Mouse (Mus musculus): Measurements from ENCODE around the gene Zdhhc12. TPM values are rescaled to one million over a fixed set of nuclear protein-coding genes. Genes with fewer than 3 reads are reported as not detected.

Gene Zdhhc12
- polyA plus RNA-seq, 1 experiment = 146 TPM

DNA sequence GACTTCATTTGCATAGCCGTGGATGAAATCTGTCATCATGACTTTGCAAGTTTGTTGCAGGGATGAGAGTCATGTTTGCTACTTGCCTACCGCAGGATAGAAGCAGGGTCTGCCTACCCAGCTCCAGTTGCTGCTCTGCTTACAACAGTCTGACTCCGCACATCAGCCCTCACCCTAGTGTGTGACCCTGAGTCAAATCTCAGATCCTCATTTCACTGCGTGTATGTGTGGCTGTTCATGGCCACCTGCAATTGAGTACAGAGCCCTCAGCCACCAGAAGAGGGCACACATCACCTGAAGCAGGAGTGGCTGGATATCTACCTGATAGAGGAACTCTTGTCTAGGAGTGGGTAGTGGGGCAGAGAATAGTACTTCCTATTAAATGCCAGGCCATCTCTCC is 6.1 kb downstream of the Zdhhc12 start:
- H3K27me3 ChIP-seq (ENCODE audit: control insufficient read depth, insufficient read depth, low read length) = no peaks in the 10 kb centered on the region
- H3K36me3 ChIP-seq (ENCODE audit: control insufficient read depth, insufficient read depth, low read length) = no peaks in the 10 kb centered on the region
- TF ChIP-seq CTCF (IDR thresholded peaks at IDR 0.05; ENCODE audit: borderline replicate concordance, control insufficient read depth, extremely low read depth, insufficient read depth, low read length, poor library complexity) (no peak), POLR2A (IDR thresholded peaks at IDR 0.05; ENCODE audit: control insufficient read depth, extremely low read depth, insufficient read depth, low read length, poor library complexity) (no peak)

DNA sequence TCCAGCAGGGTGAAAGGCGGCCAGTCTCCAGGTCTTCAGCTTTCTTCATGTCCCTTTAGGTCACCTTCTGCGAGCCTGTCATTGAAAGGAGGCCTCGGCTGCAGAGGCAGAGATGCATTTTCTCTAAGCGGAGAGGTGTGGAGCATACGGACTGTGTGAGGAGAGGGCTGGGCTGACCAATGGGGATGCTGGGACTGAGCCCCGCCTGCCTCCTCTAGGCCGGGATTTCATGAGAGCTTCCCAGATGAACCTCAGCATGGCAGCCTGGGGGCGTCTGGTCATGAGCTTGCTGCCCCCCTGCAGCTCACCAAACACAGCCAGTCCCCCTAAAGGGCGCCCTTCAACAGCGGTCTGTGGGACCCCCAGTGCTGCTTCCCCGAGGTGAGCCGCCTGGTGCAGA is 8.8 kb downstream of the Zdhhc12 start:
- TF ChIP-seq POLR2A (IDR thresholded peaks at IDR 0.05; ENCODE audit: control insufficient read depth, extremely low read depth, insufficient read depth, low read length, poor library complexity) (no peak), CTCF (IDR thresholded peaks at IDR 0.05; ENCODE audit: borderline replicate concordance, control insufficient read depth, extremely low read depth, insufficient read depth, low read length, poor library complexity) (no peak)

More for the DNA sequence above, 6.1 kb downstream of the Zdhhc12 start:
- 92% methylated on average over 4 of the region's 4 CpGs for WGBS
- DNase-seq = no peak
- Histone ChIP-seq H3K4me3 (ENCODE audit: control insufficient read depth, insufficient read depth, low read length) (no peak overlapping the region), H3K4me1 (replicated peaks; ENCODE audit: control insufficient read depth, insufficient read depth, low read length) (peaks cover 7% of the 10 kb centered on the region; the same call in 1 of the 2 replicates), H3K27ac (ENCODE audit: control insufficient read depth, insufficient read depth, low read length) (no peak overlapping the region)

DNA sequence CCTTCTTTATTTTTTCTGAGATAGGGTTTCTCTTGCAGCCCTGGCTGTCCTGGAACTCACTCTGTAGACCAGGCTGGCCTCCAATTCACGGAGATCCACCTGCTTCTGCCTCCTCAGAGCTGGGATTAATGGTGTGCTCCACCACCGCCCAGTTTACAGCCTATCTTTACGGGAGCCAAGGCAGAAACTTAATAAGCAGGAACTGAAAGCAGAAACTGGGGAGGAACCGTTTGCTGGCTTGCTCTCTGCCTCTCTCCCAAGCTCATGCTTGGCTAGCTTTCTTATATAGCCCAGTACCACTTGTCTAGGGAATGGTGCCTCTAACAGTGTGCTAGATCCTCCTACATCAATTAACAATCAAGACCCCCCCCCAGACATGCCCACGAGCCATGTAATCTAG is 9.3 kb downstream of the Zdhhc12 start:
- Histone ChIP-seq H3K4me1 (replicated peaks; ENCODE audit: control insufficient read depth, insufficient read depth, low read length) (0 out of 2 replicates have a peak, but pooled peaks cover 5% of the 10 kb centered on the region), H3K27ac (ENCODE audit: control insufficient read depth, insufficient read depth, low read length) (no peak overlapping the region), H3K27me3 (ENCODE audit: control insufficient read depth, insufficient read depth, low read length) (no peaks in the 10 kb centered on the region), H3K36me3 (ENCODE audit: control insufficient read depth, insufficient read depth, low read length) (no peaks in the 10 kb centered on the region), H3K4me3 (ENCODE audit: control insufficient read depth, insufficient read depth, low read length) (no peak overlapping the region)
- TF ChIP-seq POLR2A (IDR thresholded peaks at IDR 0.05; ENCODE audit: control insufficient read depth, extremely low read depth, insufficient read depth, low read length, poor library complexity) = no peak
- no peak for TF ChIP-seq CTCF (IDR thresholded peaks at IDR 0.05; ENCODE audit: borderline replicate concordance, control insufficient read depth, extremely low read depth, insufficient read depth, low read length, poor library complexity)
- DNase-seq = no peak
- WGBS = 87% methylated on average over 5 of the region's 5 CpGs

More for the DNA sequence above, 8.8 kb downstream of the Zdhhc12 start:
- Histone ChIP-seq H3K4me1 (replicated peaks; ENCODE audit: control insufficient read depth, insufficient read depth, low read length) (0 out of 2 replicates have a peak, but pooled peaks cover 3% of the 10 kb centered on the region), H3K27ac (ENCODE audit: control insufficient read depth, insufficient read depth, low read length) (no peak overlapping the region), H3K4me3 (ENCODE audit: control insufficient read depth, insufficient read depth, low read length) (no peak overlapping the region), H3K36me3 (ENCODE audit: control insufficient read depth, insufficient read depth, low read length) (no peaks in the 10 kb centered on the region), H3K27me3 (ENCODE audit: control insufficient read depth, insufficient read depth, low read length) (no peaks in the 10 kb centered on the region)
- WGBS = 94% methylated on average over 12 of the region's 12 CpGs
- DNase-seq = no peak

DNA sequence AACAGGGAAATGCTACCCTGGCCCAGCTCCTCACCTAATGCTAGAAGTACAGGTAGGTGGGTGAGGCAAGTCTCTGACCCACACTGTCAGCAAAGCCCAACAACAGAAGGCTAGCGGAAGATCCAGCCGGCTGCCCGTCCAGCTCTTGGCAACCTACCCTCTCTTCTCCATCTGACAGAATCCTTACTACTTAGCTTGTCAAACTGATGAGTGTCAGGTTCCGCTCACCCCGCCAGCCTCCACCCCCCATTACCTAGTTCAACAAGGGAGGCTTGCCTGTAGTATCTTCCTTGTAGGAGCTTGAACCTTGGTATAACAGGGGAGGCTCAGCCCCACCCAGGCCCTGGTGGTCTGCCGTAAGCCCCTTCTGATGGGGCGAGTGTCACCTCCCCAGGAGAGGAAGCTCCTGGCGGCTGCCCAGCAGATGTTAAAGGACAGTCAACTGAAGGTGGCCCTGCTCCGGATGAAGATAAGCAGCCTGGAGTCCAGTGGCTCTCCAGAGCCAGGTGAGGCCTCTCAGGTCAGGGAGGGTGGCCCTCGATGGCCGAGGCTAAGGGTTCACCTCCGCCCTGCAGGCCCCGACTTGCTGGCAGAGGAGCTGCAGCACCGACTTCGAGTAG is 13.2 kb downstream of the Zdhhc12 start:
- WGBS = 94% methylated on average over 15 of the region's 15 CpGs
- Histone ChIP-seq H3K36me3 (ENCODE audit: control insufficient read depth, insufficient read depth, low read length) (no peaks in the 10 kb centered on the region), H3K4me1 (replicated peaks; ENCODE audit: control insufficient read depth, insufficient read depth, low read length) (peaks cover 17% of the 10 kb centered on the region), H3K27ac (ENCODE audit: control insufficient read depth, insufficient read depth, low read length) (no peak overlapping the region), H3K4me3 (ENCODE audit: control insufficient read depth, insufficient read depth, low read length) (no peak overlapping the region), H3K27me3 (ENCODE audit: control insufficient read depth, insufficient read depth, low read length) (no peaks in the 10 kb centered on the region)
- TF ChIP-seq POLR2A (IDR thresholded peaks at IDR 0.05; ENCODE audit: control insufficient read depth, extremely low read depth, insufficient read depth, low read length, poor library complexity) = no peak
- TF ChIP-seq CTCF (IDR thresholded peaks at IDR 0.05; ENCODE audit: borderline replicate concordance, control insufficient read depth, extremely low read depth, insufficient read depth, low read length, poor library complexity) = no peak
- no peak for DNase-seq

DNA sequence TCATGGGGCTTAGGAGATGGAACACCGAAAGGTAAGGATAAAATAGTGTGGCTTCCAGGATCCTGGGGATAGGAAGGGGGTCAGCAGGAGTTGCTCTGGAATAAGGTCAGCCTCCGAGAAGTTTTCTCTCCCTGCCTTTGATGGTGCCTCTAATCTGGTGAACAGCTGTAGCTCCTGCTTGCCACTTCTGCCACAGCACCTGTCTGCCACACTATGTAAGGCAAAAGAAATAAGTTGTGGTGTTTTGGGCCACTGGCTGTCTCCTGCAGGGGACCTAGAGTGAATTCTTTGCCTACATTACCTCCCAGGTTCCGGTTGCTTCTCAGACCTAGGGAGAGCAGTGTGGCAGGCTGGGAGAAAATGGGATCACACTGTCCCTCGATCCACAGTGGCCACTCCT is 14.7 kb downstream of the Zdhhc12 start:
- peak overlapping the region; percentile 21; the same call in 1 of the 2 replicates for H3K27ac ChIP-seq (ENCODE audit: control insufficient read depth, insufficient read depth, low read length)
- no peak overlapping the region for H3K4me3 ChIP-seq (ENCODE audit: control insufficient read depth, insufficient read depth, low read length)
- peaks cover 14% of the 10 kb centered on the region for H3K4me1 ChIP-seq (replicated peaks; ENCODE audit: control insufficient read depth, insufficient read depth, low read length)
- 82% methylated on average over 4 of the region's 4 CpGs for WGBS
- no peaks in the 10 kb centered on the region for H3K36me3 ChIP-seq (ENCODE audit: control insufficient read depth, insufficient read depth, low read length)
- TF ChIP-seq CTCF (IDR thresholded peaks at IDR 0.05; ENCODE audit: borderline replicate concordance, control insufficient read depth, extremely low read depth, insufficient read depth, low read length, poor library complexity) = no peak
- no peak for TF ChIP-seq POLR2A (IDR thresholded peaks at IDR 0.05; ENCODE audit: control insufficient read depth, extremely low read depth, insufficient read depth, low read length, poor library complexity)
- no peak for DNase-seq
- no peaks in the 10 kb centered on the region for H3K27me3 ChIP-seq (ENCODE audit: control insufficient read depth, insufficient read depth, low read length)

DNA sequence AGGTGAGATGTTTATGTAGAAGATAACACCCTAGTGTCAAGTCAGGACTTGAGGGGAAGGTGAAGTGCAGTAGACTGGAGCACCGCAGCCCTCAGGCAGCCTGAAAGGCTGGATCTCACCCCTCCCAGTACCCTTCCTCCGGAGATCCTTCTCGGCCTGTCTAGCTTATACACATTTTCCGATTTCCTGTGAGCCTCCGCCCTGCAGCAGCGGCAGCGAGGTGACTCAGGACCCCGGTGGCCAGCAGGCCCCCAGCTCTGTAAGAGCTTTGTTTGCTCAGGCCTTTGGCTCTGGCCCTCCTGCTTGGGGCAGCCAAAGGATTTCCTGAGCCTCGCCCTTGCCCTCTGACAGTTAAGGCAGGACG is 15.1 kb downstream of the Zdhhc12 start:
- no peak overlapping the region for H3K4me3 ChIP-seq (ENCODE audit: control insufficient read depth, insufficient read depth, low read length)
- no peaks in the 10 kb centered on the region for H3K27me3 ChIP-seq (ENCODE audit: control insufficient read depth, insufficient read depth, low read length)
- TF ChIP-seq CTCF (IDR thresholded peaks at IDR 0.05; ENCODE audit: borderline replicate concordance, control insufficient read depth, extremely low read depth, insufficient read depth, low read length, poor library complexity) (peak; percentile 37; the same call in 1 of the 2 replicates), POLR2A (IDR thresholded peaks at IDR 0.05; ENCODE audit: control insufficient read depth, extremely low read depth, insufficient read depth, low read length, poor library complexity) (no peak)
- H3K27ac ChIP-seq (ENCODE audit: control insufficient read depth, insufficient read depth, low read length) = peak overlapping the region; percentile 21; the same call in 1 of the 2 replicates
- no peak for DNase-seq
- H3K4me1 ChIP-seq (replicated peaks; ENCODE audit: control insufficient read depth, insufficient read depth, low read length) = peaks cover 14% of the 10 kb centered on the region
- 28% methylated on average over 10 of the region's 10 CpGs for WGBS
- no peaks in the 10 kb centered on the region for H3K36me3 ChIP-seq (ENCODE audit: control insufficient read depth, insufficient read depth, low read length)

All from thymus, adult 2 months (tissue).